Mouse (Mus musculus) thymus, postnatal 10 days (tissue): ENCODE results near the gene Fam222a.

ENCODE experiments used
- DNase-seq, 2 experiments: peaks; one replicate each; pipeline ENCODE4 v3.0.0; 2021; ENCODE audit warnings: low spot score in 2 of 2

Fam222a gene

GRCm38 (mm10) chr5:114583490-114584175 lies 15.8 kb downstream of the Fam222a start:
- DNase-seq: no peak

DNA sequence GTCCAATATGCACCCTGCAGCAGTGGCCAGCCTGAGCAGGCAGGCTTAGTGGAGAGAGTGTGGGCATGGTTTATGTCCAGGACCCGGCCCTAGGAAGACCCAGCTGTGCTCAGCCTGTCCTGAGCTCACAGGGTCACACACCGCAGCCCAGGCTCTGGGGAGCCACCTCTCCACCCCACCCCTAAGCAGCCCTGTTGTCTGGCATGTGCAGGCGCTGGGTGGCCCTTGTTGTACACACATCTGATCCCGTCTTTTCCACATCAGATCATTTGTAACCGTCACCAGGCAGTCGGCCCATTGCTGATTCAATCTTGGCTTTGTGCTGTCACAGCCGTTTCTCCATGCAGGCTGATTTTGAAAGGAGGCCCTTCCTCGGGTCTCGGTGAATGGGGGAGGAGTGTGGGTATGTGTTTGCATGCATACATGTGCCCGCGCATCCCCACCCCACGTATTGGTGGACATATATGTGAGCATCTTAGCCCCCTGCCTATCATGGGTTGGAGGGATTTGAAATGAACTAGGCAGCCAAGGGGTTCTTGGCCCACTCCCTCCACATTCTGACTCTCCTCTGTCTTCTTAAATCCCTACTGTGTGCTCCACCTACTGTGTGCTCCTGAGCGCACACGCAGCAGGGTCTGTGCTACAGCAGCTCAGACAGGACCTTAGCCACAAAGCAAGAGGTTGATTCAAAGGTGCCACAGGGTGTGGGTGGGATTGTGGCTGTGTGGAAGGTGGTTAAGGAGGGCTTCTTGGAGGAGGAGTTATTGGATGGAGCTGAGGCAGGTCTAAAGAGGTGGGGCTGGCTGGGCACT lies 16.7 kb downstream of the Fam222a start:
- no peak for DNase-seq

- no peak for DNase-seq
Measured at GRCm38 (mm10) chr5:114585682-114586081, 17.9 kb downstream of the Fam222a start.

GRCm38 (mm10) chr5:114587908-114588307 lies 20.1 kb downstream of the Fam222a start:
- DNase-seq: peak; percentile 71 to 86

GRCm38 (mm10) chr5:114588416-114588815 lies 20.6 kb downstream of the Fam222a start:
- DNase-seq: no peak

DNA sequence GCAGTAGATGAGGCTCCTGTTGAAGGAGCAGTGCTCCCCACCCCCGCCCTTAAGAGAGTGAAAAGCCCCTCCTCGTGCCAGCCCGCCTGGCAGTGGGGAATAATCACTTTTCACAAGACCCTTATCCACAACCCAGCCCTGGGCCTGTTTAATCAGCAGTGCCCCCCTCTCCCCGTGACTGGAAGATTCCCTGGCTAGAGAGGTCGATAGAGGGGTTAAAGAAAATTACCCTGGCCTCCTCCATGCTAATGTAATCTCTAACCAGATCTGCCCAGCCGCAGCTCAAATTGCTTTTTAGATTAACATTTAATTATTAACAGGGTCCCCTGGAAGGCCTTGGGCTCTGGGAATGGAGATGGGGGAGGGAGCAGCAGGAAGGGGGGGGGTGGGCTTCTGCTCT lies 21.2 kb downstream of the Fam222a start:
- DNase-seq: no peak

- no peak for DNase-seq
Measured at GRCm38 (mm10) chr5:114589454-114589853, 21.6 kb downstream of the Fam222a start.

DNA sequence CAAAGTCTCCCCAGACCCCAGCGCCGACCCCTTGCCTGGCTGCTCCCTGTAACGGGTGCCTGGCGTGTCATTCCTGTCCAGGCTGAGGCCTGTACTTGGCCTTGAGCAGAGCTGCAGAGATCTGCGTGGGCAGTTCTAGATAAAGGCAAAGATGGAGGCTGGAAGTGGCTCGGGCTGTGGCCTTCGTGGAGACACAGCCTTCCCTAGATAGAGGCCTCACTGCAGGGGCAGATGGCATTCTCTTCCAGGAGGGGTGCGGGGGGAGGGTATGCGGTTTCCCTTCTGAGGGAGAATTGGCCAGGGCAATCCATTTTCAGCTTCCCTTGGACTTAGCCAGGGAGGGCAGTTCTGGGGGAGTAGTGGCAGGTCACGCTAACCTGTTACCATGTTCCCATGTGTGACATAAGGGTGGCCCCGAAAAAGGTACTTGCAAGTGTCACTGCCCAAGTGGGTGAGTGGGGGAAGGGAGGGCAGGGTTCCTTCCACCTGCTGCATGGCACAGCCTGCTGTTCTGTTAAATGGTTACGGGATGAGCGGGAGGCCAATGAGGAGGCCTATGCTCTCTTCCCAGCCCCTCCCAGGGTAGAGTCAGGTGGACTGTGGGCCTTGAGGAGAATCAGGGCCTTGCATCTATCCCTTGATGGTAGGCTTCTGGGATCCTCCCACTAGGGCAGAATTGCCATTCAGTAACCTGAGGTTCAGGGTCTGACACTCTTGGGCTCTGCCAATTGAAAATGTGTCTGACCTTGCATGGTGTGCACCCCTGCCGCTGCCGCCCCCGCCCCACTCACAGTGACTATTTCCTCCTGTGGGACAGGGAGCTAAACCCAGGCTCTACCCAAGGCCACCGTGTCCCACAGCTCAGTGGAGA lies 22.5 kb downstream of the Fam222a start:
- DNase-seq: no peak

DNA sequence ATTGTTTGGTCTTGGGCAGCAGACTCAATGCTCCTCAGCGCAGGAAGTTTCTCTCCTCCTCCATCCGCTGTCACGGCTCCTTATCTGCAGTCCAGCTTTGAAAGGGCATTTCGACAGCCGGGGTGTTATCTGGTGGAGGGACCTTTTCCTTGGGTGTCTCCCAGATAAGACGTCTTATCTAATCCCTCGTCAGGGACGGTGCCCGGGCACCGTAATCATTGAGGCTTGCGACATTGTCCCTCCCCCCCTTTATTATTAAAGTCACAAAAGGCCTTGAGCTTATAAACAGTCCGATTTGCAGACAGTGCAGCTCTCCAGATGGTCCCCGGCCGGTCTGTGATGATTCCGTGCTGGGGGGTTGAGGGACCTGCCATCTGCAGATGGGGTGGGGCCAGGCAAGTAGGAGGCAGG lies 23.3 kb downstream of the Fam222a start:
- DNase-seq: no peak

DNA sequence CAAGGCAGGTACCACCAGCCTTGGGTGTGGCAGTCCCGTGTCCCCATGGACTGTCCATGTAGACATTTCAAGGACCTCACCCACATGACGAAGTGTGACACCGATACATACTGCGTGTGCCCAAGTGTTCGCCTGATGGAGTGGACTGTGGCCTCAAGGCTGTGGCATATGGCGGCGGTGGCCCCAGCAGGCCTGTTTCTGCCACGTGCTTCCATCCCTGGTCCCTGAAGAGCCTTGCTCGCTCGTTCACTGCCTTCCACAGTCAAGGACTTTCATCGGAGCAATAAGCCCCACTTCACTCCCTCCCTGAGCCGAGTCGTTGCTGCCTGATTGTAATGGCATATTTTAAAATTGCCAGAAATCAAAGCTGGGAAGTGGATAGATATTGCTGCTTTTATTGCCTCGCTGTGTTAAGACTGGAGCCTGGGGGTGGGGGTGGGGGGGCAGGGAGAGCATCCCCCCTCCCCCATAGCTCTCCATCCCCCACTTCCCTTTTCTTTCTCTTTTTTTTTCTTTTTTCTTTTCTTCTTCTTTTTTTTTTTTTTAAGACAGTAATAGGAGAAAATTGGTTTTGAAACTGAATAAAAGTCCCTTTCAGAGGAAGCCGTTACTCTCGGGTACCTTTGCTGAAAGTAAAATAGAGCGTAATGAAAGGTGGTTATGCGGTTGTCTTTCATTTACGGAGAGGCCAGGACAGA lies 24.8 kb downstream of the Fam222a start:
- no peak for DNase-seq

- DNase-seq: peak; percentile 35 to 36
Measured at GRCm38 (mm10) chr5:114593161-114593821, 25.5 kb downstream of the Fam222a start.

DNA sequence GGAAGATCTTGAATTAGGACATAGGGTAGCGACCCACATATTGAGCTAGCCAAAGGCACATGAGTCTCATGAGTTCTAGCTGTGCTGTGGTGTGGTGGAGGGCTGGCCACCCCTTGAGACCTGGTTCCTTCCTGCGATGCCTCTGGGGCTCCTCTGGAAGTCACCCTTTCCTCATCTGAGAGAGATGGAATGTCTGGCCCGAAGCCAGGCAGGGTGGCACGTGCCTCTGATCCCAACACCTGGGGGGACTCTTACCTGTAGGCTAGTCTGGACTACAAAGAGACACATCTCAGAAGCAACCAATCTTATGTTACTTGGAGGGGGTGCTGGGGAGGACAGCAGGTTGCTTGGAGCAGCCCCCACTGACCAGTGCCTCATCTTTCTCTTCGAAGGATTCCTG lies 26.1 kb downstream of the Fam222a start:
- DNase-seq: no peak

- peak; percentile 45 to 51 for DNase-seq
Measured at GRCm38 (mm10) chr5:114594741-114595241, 27.0 kb downstream of the Fam222a start.

DNA sequence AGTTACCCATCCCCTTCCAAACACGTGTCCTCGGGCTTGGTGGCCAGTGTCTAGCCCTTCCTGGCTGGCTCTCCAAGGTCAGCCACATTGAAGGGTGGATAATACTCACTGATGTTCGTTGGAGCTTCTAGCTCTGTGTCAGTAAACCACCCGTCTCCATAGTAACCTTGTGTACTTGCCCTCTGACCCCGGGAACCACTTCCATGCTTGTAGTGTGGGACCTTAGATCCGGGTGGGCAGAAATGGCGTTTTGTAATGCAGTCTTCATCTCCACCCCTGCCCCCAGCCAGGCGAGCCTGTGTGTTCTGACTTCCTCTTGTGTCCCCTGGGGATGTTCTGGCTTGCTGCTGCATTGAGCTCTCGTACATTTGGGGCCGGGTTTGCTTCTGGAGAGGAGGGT lies 28.8 kb downstream of the Fam222a start:
- peak; percentile 69 to 73 for DNase-seq

GRCm38 (mm10) chr5:114597222-114597621 lies 29.4 kb downstream of the Fam222a start:
- peak; percentile 72 to 80 for DNase-seq

DNA sequence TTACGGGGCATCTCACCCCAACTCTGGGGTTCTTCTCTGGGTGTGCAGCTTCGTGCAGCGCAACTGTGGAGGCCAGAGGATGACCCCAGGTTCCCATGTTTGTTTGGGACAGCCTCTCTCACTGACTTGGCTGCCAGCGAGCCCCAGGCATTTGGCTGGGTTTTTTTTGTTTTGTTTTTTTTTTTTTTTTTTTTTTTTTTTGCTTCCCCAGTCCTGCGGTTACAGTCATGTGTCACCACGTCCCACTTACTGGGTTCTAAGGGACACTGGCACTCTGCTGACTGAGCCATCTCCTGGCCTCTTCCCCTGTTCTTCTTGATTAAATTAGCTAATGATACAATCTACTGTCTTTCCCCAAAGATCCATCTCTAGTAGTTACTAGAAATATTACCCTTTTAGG lies 29.8 kb downstream of the Fam222a start:
- no peak for DNase-seq

DNA sequence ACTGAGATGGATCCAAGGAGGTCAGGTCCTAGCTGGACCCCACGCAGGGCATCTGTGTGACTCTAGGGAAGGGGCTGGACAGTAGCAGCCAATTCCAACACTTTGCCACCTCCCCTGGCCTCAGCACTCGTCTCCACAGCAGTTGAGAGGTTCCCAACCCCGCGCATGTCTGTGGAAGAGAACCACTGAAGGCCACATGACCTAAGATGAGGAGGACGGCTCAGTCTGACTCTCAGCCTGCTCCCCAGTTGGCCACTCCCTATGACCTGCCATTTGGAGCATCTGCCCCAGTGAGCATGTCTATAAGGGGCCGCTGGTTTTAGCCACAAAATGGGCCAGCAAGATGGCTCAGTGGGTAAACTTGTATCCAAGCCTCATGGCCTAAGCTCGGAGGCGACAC lies 34.2 kb downstream of the Fam222a start:
- DNase-seq: no peak

GRCm38 (mm10) chr5:114603975-114604374 lies 36.2 kb downstream of the Fam222a start:
- DNase-seq: peak in 1 of 2 experiments; percentile 34

GRCm38 (mm10) chr5:114604781-114605290 lies 37.0 kb downstream of the Fam222a start:
- no peak for DNase-seq

DNA sequence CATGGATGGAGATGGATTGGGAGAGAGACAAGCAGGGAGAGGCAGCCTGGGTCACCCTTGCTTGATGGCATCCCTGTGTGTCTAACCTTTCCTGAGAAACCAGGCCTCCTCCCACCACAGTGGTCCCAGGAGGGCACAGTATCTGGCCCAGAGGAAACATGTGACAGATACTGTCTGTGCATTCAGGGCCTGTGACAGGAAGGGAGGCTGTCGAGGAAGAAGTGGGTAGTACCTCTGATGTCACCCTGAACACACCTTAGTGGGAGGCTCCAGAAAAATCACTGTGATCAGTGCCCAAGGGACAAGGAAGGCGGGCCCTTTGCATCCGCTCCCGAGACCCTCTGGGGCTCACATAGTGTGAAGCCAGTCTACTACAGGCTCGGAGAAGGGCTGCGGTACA lies 38.2 kb downstream of the Fam222a start:
- no peak for DNase-seq

DNA sequence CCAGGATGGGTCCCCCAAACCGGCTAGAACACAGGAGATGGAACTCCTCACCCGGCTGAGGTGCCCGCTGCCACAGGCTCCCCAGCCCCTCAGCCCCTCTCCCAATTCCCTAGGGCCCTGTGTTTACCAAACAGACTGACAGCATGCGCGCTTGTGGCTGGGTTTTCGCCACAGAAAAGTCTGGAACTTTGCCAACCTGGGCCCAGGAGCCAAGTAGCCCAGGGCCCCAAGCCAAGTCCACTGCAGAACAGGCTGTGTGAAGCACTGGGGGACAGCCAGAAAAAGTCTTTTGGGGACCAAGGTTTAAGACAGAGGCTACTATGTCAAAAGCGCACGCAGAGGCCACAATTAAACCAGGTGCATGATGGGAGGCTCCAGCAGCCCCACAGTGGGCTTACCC lies 39.8 kb downstream of the Fam222a start:
- no peak for DNase-seq
